Mouse (Mus musculus) liver, adult 2 months (tissue): ENCODE measurements at regions not wholly inside any gene's neighbourhood (a gene's known extent, or its start where the extent isn't known, plus 50 kb on each side); places are given as distances from the start of the nearest gene placed in this dataset.

ENCODE experiments used
- CTCF ChIP-seq: fragments of 200-500 bp; IDR thresholded peaks from 2 replicates; pipeline ENCODE4 v1.5.1; 2011; ENCODE audit warnings: low read depth, low read length, control low read depth
- POLR2A ChIP-seq: fragments of 200-500 bp; IDR thresholded peaks from 2 replicates; pipeline ENCODE4 v1.6.1; 2011; ENCODE audit warnings: low read length, control low read depth; ENCODE audit not compliant: insufficient read depth; ENCODE audit errors: extremely low read depth

DNA sequence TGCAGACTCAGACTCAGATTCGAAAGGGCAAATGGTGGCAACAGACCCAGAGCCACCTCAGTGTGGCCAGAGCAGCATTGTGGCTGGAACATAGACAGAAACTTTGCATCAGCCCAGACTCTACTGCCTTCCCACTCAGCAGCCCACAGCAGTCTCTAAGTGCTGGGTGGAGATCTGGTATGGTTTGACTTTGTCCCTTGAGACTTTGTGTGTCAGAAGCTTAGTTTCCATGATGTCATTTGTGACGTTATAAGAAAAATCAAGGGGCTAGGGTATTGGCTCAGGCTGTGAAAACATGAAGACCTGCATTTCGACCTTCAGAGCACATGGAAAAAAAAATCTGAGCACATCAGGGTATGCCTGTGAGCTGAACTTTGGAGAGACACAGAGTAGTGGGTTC is 56.2 kb upstream of the Rbpj start:
- TF ChIP-seq CTCF (no peak), POLR2A (no peak)
